Comparison of ENCODE assay signal across 8 mouse cellular contexts in the genomic region with DNA sequence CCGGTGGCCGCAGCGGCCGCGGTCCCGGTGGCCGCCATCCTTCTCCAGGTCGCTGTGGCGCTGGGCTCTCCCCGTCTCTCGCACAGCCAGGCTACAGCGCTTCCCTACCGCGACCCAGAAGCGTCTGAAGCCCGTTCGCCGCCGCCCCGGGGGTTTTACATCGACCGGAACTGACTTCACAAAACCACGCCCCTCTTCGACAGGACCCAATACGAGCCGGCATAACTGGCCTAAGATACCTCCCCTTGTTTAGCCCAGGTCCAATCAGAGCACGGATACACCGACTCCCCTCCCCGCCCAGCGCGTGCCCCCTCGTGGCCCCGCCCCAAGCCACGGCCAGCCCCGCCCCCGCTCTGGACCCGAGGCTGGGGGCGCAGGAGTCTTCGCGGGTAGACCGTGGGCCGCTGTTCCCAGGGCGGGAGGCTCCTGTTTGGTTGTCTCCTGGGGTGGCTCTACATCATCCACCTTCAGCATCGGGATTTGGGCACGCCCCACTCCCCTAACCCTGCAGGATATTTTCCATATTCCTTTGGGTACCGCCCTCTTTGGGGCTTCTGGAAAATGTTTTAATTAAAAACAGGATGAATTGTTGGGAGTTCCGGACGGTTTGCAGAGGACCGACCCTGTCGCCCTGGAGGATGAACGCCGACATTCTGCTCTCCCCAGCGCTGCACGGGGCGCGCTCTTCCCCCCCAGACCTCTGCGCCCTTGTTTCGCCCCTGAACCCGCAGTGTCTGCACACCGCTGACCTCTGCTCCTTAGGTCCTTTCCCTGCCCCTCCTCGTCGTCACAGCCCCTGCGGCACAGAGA. TPM values are rescaled to one million over a fixed set of nuclear protein-coding genes. Genes with fewer than 3 reads are reported as not detected.
DNase-seq lines count a peak whose midpoint lies in the region; ATAC-seq and TF ChIP-seq lines count a peak whose summit lies in the region.

TSS of gene Aplp2 (minus strand) at position 126 of the 810 bp plus-strand sequence.

- DNase-seq in G1E (ENCODE audit: low spot score), result peak; percentile 95
- peak; percentile 97 to 98 for DNase-seq in cerebellum, adult 18-20 months
- DNase-seq in heart, postnatal 36 days, result peak; percentile 98
- peak; percentile 98 to 99 for DNase-seq in layer of hippocampus, adult 2 months (ENCODE audit: low spot score in 2 of 2)
- DNase-seq in lung, embryonic 14.5 days, result peak; percentile 99
- peak; percentile 97 for DNase-seq in thymus, adult 2 months

- intact Hi-C loops in heart, postnatal 36 days (cut with DNase I), result loop anchor here (1.0 to 2.0 kb wide), 3 partner anchors 41 to 69 kb away; no protein-coding TSS in a partner anchor

- peak within 1 kb of the TSS; percentile 94 for H3K27ac ChIP-seq in forebrain, embryonic 16.5 days (ENCODE audit: low read length)
- H3K27ac ChIP-seq in layer of hippocampus, adult 2 months, result peak within 1 kb of the TSS; percentile 93
- peak within 1 kb of the TSS; percentile 84 for H3K27ac ChIP-seq in lung, embryonic 14.5 days (ENCODE audit: low read depth)
- H3K27ac ChIP-seq in olfactory bulb, adult 2 months (ENCODE audit: insufficient read depth, low read depth, low read length), result peak within 1 kb of the TSS; percentile 89
- H3K27ac ChIP-seq in thymus, adult 2 months (ENCODE audit: control insufficient read depth, insufficient read depth, low read length), result no peak within 1 kb of the TSS

- TF ChIP-seq POLR2A in olfactory bulb, adult 2 months (IDR thresholded peaks at IDR 0.05; ENCODE audit: insufficient read depth, low read depth, low read length), result peak; percentile 100
- TF ChIP-seq POLR2A in thymus, adult 2 months (IDR thresholded peaks at IDR 0.05; ENCODE audit: control insufficient read depth, extremely low read depth, insufficient read depth, low read length, poor library complexity), result peak; percentile 97

- peak; percentile 95 for ATAC-seq in G1E (ENCODE audit: extremely low read depth, insufficient number of reproducible peaks, low FRiP score, poor library complexity, severe bottlenecking)
- peak; percentile 99 for ATAC-seq in forebrain, embryonic 16.5 days
- peak; percentile 99 for ATAC-seq in lung, embryonic 14.5 days (ENCODE audit: insufficient read depth)

- peak within 1 kb of the TSS; percentile 83 for H3K9ac ChIP-seq in forebrain, embryonic 16.5 days (replicated peaks; ENCODE audit: low read depth, low read length)
- H3K9ac ChIP-seq in lung, embryonic 14.5 days, result peak within 1 kb of the TSS; percentile 88

- H3K4me1 ChIP-seq in G1E (ENCODE audit: insufficient read depth, low read depth, low read length), result peaks cover 47% of the 10 kb centered on the region
- peaks cover 26% of the 10 kb centered on the region for H3K4me1 ChIP-seq in forebrain, embryonic 16.5 days (replicated peaks; ENCODE audit: control insufficient read depth, insufficient read depth, low read length)
- H3K4me1 ChIP-seq in lung, embryonic 14.5 days (ENCODE audit: insufficient read depth), result peaks cover 10% of the 10 kb centered on the region
- peaks cover 7% of the 10 kb centered on the region for H3K4me1 ChIP-seq in olfactory bulb, adult 2 months (ENCODE audit: control insufficient read depth, insufficient read depth, low read length)
- peaks cover 9% of the 10 kb centered on the region for H3K4me1 ChIP-seq in thymus, adult 2 months (replicated peaks; ENCODE audit: control insufficient read depth, insufficient read depth, low read length)

- no peaks in the 10 kb centered on the region for H3K9me3 ChIP-seq in G1E (replicated peaks)
- H3K9me3 ChIP-seq in forebrain, embryonic 16.5 days (ENCODE audit: control insufficient read depth, low read length), result no peaks in the 10 kb centered on the region
- H3K9me3 ChIP-seq in lung, embryonic 14.5 days (ENCODE audit: low read depth, low read length), result no peaks in the 10 kb centered on the region

- no peak for TF ChIP-seq CTCF in G1E (IDR thresholded peaks at IDR 0.05; ENCODE audit: low read depth, low read length)
- TF ChIP-seq CTCF in layer of hippocampus, adult 2 months (conservative IDR thresholded peaks at IDR 0.05), result peak; percentile 6; the same call in 1 of the 2 replicates
- no peak for TF ChIP-seq CTCF in lung, embryonic 14.5 days (IDR thresholded peaks at IDR 0.05; ENCODE audit: low read depth)
- TF ChIP-seq CTCF in olfactory bulb, adult 2 months (IDR thresholded peaks at IDR 0.05; ENCODE audit: insufficient read depth, low read depth, low read length), result 0 out of 2 replicates have a peak, but pooled peaks have one; percentile 10
- no peak for TF ChIP-seq CTCF in thymus, adult 2 months (IDR thresholded peaks at IDR 0.05; ENCODE audit: borderline replicate concordance, control insufficient read depth, extremely low read depth, insufficient read depth, low read length, poor library complexity)

- peaks cover 14% of the 10 kb centered on the region for H3K36me3 ChIP-seq in G1E (replicated peaks)
- no peaks in the 10 kb centered on the region for H3K36me3 ChIP-seq in forebrain, embryonic 16.5 days (ENCODE audit: control insufficient read depth, insufficient read depth)
- H3K36me3 ChIP-seq in lung, embryonic 14.5 days (ENCODE audit: insufficient read depth), result no peaks in the 10 kb centered on the region
- H3K36me3 ChIP-seq in thymus, adult 2 months (ENCODE audit: control insufficient read depth, insufficient read depth, low read length), result no peaks in the 10 kb centered on the region

- WGBS in forebrain, embryonic 16.5 days, result under 1% methylated on average over 62 of the region's 63 CpGs
- under 1% methylated on average over 63 of the region's 63 CpGs for WGBS in lung, embryonic 14.5 days
- WGBS in olfactory bulb, adult 2 months, result under 1% methylated on average over 63 of the region's 63 CpGs
- WGBS in thymus, adult 2 months, result 1% methylated on average over 63 of the region's 63 CpGs

- peak within 1 kb of the TSS; percentile 89 for H3K4me2 ChIP-seq in forebrain, embryonic 16.5 days (ENCODE audit: low read length)
- peak within 1 kb of the TSS; percentile 92 for H3K4me2 ChIP-seq in lung, embryonic 14.5 days

- H3K4me3 ChIP-seq in G1E (ENCODE audit: low read depth, low read length), result peak within 1 kb of the TSS; percentile 98
- H3K4me3 ChIP-seq in forebrain, embryonic 16.5 days (replicated peaks; ENCODE audit: low read length), result peak within 1 kb of the TSS; percentile 87
- peak within 1 kb of the TSS; percentile 87 for H3K4me3 ChIP-seq in layer of hippocampus, adult 2 months
- H3K4me3 ChIP-seq in lung, embryonic 14.5 days (ENCODE audit: low read depth, low read length), result peak within 1 kb of the TSS; percentile 96
- H3K4me3 ChIP-seq in olfactory bulb, adult 2 months (ENCODE audit: insufficient read depth, low read depth, low read length), result peak within 1 kb of the TSS; percentile 100
- peak within 1 kb of the TSS; percentile 91 for H3K4me3 ChIP-seq in thymus, adult 2 months (ENCODE audit: control insufficient read depth, insufficient read depth, low read length)

- H3K27me3 ChIP-seq in G1E (ENCODE audit: insufficient read depth, low read length), result no peaks in the 10 kb centered on the region
- no peaks in the 10 kb centered on the region for H3K27me3 ChIP-seq in forebrain, embryonic 16.5 days (replicated peaks; ENCODE audit: control insufficient read depth, insufficient read depth, low read length)
- no peaks in the 10 kb centered on the region for H3K27me3 ChIP-seq in lung, embryonic 14.5 days (ENCODE audit: insufficient read depth, low read length)
- H3K27me3 ChIP-seq in thymus, adult 2 months (ENCODE audit: control insufficient read depth, insufficient read depth, low read length), result peaks cover 5% of the 10 kb centered on the region

RNA-seq across cellular contexts. Expression of gene Aplp2, which starts in this region (rescaled TPM):
- total RNA-seq in G1E (2014; fragmentation: Nextera tagmentation) (721 and 724 TPM in 2 replicates), G1E (2017) (454 and 492 TPM in 2 replicates)
- polyA plus RNA-seq in G1E (2012), result 65.1 and 79.4 TPM in 2 replicates
- polyA plus RNA-seq in forebrain, embryonic 16.5 days (2015; fragmentation: Nextera tagmentation; extraction: Ambion mirVana), result 275 and 276 TPM in 2 replicates
- total RNA-seq in heart, postnatal 36 days (2021), result 100 to 1,000 TPM; 294 to 315 TPM
- 100 to 1,000 TPM; 447 to 470 TPM for total RNA-seq in layer of hippocampus, adult 2 months (2021)
- polyA plus RNA-seq in lung, embryonic 14.5 days (2014; fragmentation: Nextera tagmentation; extraction: Ambion mirVana), result 390 and 394 TPM in 2 replicates
- 531 TPM in 1 of 2 replicates, not detected in the other for polyA plus RNA-seq in olfactory bulb, adult 2 months (2012; ENCODE audit: insufficient read depth, insufficient read length, low replicate concordance, missing spikeins)
- polyA plus RNA-seq in thymus, adult 2 months (2012; rRNA removed), result 163 and 188 TPM in 2 replicates

Comparison
In these comparisons a context has a peak if more than half of its experiments do, and no peak if none do; other contexts are left out.
1. CTCF ChIP-seq: peak in layer of hippocampus, adult 2 months (single experiment) and olfactory bulb, adult 2 months (single experiment); none in G1E (single experiment), lung, embryonic 14.5 days (single experiment) and thymus, adult 2 months (single experiment).
2. Peak in every context shown above with its lines, with median percentiles within 50 percentile points of each other: ATAC-seq, DNase-seq and H3K4me3 ChIP-seq.